Mouse (Mus musculus) natural killer cell, adult 2 months (primary cell): ENCODE data around the gene Gm960.

ENCODE experiments used
- DNase-seq, 2 experiments: peaks; one replicate each; pipeline ENCODE4 v3.0.0; 2022; ENCODE audit warnings: low spot score in 2 of 2

Gene Gm960

GRCm38 (mm10) chr19:4711601-4712155 lies 13.2 kb upstream of the Gm960 start:
- no peak for DNase-seq

- no peak for DNase-seq
Measured at GRCm38 (mm10) chr19:4711098-4711600, 12.7 kb upstream of the Gm960 start, which contains the start of gene Sptbn2. Gene Sptbn2 (plus strand): TSS chr19:4711167.

- no peak for DNase-seq
Measured at GRCm38 (mm10) chr19:4708765-4709164, 10.3 kb upstream of the Gm960 start.

- no peak for DNase-seq
Measured at GRCm38 (mm10) chr19:4701221-4701620, 2.8 kb upstream of the Gm960 start.

- no peak for DNase-seq
Measured at GRCm38 (mm10) chr19:4700656-4701055, 2.2 kb upstream of the Gm960 start.

- no peak for DNase-seq
Measured at GRCm38 (mm10) chr19:4699821-4700220, 1.4 kb upstream of the Gm960 start.

- DNase-seq, result no peak
Measured at GRCm38 (mm10) chr19:4698856-4699255, 388 bp upstream of the Gm960 start.

GRCm38 (mm10) chr19:4697721-4698120 lies 747 bp downstream of the Gm960 start:
- no peak for DNase-seq

GRCm38 (mm10) chr19:4697121-4697520 lies 1.3 kb downstream of the Gm960 start:
- DNase-seq, result no peak

GRCm38 (mm10) chr19:4694346-4694745 lies 4.1 kb downstream of the Gm960 start:
- DNase-seq, result no peak

GRCm38 (mm10) chr19:4672401-4672800 lies 26.1 kb downstream of the Gm960 start:
- no peak for DNase-seq

- no peak for DNase-seq
Measured at GRCm38 (mm10) chr19:4670776-4671175, 27.7 kb downstream of the Gm960 start.

GRCm38 (mm10) chr19:4666815-4667214 lies 31.7 kb downstream of the Gm960 start:
- no peak for DNase-seq

- no peak for DNase-seq
Measured at GRCm38 (mm10) chr19:4658156-4658555, 40.3 kb downstream of the Gm960 start.

- DNase-seq, result no peak
Measured at GRCm38 (mm10) chr19:4646917-4647492, 51.5 kb downstream of the Gm960 start.

- no peak for DNase-seq
Measured at GRCm38 (mm10) chr19:4644271-4644670, 54.2 kb downstream of the Gm960 start.

- DNase-seq, result no peak
Measured at GRCm38 (mm10) chr19:4635986-4636385, 62.5 kb downstream of the Gm960 start.

- peak; percentile 58 to 73 for DNase-seq
Measured at GRCm38 (mm10) chr19:4628819-4629218, 69.6 kb downstream of the Gm960 start.

- DNase-seq, result no peak
Measured at GRCm38 (mm10) chr19:4625829-4626535, 72.5 kb downstream of the Gm960 start.

GRCm38 (mm10) chr19:4625179-4625828 lies 73.2 kb downstream of the Gm960 start, which contains the start of gene Rce1:
Gene Rce1 (minus strand): TSS chr19:4625641.
- DNase-seq, result peak; percentile 84 to 88

- no peak for DNase-seq
Measured at GRCm38 (mm10) chr19:4624406-4625178, 73.9 kb downstream of the Gm960 start.

- no peak for DNase-seq
Measured at GRCm38 (mm10) chr19:4624006-4624405, 74.5 kb downstream of the Gm960 start.
